Mouse (Mus musculus) urinary bladder, postnatal 14 days (tissue): ENCODE results near the gene Prdx5.

Experiments
- DNase-seq: peaks from one replicate; pipeline ENCODE4 v3.0.0; 2021; ENCODE audit warnings: low spot score

Gene Prdx5

DNA sequence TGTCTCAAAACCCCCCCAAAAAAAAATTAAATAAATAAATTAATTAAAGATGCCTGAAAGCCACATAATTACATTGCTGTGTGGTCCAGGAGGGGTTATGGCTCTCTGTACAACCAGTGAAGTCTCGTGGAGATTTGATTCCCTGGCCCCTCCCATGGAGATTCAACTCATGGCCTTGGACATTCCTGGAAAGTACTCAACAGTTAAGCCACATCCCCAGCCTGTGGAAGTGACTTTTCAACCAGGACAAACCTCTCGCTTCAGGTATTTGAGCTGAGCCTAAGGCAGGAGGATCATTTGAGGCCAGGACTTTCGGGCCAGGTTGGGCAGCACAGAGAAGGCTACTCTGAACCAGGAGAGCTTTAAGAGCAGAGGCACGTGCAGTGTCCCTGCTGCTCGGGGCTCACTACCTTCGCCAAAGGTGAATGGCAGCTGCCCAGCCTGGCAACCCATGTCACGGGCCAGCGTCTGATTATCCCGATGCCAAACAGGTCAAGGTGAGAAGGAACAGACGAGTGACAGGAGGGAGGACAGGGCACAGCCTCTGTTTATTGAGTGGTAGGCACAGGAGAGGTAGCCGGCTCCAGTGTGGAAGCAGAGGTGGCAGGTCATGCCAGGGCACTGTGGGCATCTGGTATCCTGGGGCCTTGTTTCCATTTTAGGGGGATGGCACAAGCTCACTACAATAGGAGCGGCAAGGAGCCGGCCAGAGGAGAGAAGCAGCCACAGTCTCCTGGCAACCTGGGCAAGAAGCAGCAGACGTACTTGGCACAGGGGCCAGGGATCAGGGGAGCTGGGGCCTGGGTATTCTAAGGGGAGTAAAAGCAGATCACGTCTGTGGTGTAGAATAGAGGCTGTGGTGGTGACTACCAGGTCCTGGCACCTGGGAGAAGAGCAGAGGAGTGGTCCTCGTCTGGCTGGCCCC lies 27.9 kb upstream of the Prdx5 start:
- DNase-seq, result no peak

- no peak for DNase-seq
Observed at GRCm38 (mm10) chr19:6936299-6936698, 26.4 kb upstream of the Prdx5 start.

GRCm38 (mm10) chr19:6934195-6934977 lies 24.5 kb upstream of the Prdx5 start, which contains the start of gene Kcnk4:
TSS of gene Kcnk4 (minus strand) at chr19:6934515.
- no peak for DNase-seq

GRCm38 (mm10) chr19:6933436-6934194 lies 23.7 kb upstream of the Prdx5 start:
- peak; percentile 50 for DNase-seq

GRCm38 (mm10) chr19:6933102-6933435 lies 23.2 kb upstream of the Prdx5 start:
- no peak for DNase-seq

- DNase-seq, result no peak
Observed at GRCm38 (mm10) chr19:6932018-6932417, 22.1 kb upstream of the Prdx5 start.

DNA sequence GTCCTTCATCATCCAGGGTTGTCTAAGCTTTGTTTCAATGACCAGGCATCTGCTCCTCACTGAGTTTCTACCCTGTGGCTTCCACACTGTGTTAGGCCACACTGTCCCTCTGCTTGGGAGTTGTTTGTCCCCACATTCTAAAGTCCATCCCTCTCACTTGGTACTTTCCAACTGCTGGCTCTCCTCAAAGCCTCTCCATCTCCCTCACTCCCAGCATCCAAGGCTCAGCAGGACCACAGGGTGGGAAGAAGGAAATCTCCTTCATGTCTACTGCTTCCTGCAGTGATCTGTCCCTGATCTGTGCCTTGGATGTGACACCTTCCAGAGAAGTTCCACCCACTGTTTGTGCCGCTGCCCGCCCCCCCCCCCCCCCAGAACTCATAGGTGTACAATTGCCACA lies 21.1 kb upstream of the Prdx5 start:
- DNase-seq, result no peak

GRCm38 (mm10) chr19:6928080-6928479 lies 18.2 kb upstream of the Prdx5 start:
- DNase-seq, result no peak

- peak; percentile 75 for DNase-seq
Observed at GRCm38 (mm10) chr19:6926559-6927255, 16.8 kb upstream of the Prdx5 start.

- DNase-seq, result no peak
Observed at GRCm38 (mm10) chr19:6925611-6926329, 15.9 kb upstream of the Prdx5 start.

- no peak for DNase-seq
Observed at GRCm38 (mm10) chr19:6925307-6925573, 15.3 kb upstream of the Prdx5 start, which contains the start of gene Catsperz. TSS of gene Catsperz (minus strand) at chr19:6925380.

GRCm38 (mm10) chr19:6924461-6925306 lies 14.8 kb upstream of the Prdx5 start:
- peak; percentile 91 for DNase-seq

DNA sequence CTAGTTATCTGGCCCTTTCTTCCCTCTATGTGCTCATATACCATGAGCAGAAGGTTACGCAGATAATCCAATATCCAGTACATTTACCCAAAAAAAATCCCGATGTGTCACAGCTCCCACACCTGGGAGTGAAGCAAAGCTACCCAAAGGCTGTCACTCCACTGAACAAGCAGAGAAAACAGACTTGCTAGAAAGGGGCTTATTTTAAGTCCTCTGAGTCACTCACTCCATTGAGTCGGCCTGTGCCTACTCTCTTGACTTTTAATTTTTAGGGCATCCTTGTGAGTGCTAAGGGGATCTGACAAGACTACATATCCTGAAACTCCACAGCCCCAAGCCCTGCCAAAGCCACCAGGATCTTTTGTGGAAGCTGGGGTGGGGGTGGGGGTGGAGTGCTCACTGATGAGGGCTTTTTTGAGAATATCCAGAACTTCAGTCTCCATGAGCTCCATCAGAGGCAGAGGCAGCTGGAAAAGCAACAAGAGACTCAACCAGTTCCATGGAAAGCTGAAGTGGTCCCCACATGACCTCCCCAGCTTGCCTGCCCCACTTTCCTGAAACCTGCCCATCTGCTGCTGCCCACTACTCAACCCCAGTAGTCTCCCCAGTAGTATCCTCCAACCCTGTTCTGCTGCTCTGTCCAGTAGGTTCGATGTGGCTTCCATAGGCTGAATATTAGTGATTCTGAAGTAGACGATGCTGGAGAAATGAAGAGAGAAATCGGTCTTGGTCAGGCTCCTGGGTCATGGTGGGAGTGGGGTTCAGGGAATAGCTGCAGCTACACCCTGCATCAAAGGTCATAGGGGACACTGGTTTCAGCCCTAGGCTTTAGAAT lies 13.2 kb upstream of the Prdx5 start:
- no peak for DNase-seq

DNA sequence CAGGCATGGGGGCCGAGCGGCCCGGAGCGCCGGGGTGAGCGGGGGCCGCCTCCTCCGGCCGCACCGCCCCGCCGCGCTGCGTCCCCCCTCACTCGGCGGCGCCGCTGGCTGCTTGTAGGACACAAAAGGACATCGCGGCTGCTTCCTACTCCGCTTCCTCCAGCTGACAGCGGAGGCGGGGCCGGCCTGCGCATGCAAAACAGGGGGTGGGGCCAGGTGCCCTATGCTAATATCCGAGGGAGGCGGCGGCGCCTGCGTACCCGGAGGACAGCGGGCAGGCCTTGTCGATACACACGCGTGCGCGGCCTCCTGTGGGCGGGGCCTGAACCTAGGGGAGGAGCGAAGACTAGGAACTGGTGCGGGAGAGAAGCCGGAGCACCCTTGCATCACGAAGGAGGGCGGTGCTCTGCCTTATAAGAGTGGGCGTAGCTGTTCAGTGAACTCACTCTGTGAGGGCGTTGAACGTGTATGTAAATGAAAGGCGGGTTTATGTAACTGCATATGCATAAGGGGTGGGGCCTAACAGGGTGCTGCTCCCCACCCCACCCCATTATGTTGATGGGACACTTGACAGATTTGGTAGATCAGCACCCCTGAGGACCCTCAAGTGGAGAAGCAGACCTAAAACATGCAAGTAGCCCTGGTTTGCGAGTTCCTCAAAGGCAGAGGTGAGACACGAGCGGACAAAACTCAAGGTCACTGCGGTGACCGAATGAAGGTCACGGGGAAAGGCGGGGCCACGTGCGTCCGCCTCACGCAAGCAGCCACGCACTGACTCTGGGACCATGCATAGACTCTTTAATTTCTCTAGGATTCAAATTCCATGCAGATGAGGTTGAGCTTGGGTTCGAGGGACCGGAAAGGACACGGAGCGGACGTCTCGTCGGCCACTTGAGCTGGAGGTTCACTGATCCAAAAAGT lies 12.0 kb upstream of the Prdx5 start, which contains the start of gene Esrra:
Esrra (minus strand) TSS at position 167 of the 921 bp plus-strand sequence.
- peak; percentile 100 for DNase-seq

- DNase-seq, result peak; percentile 61
Observed at GRCm38 (mm10) chr19:6920741-6921636, 11.1 kb upstream of the Prdx5 start.

DNA sequence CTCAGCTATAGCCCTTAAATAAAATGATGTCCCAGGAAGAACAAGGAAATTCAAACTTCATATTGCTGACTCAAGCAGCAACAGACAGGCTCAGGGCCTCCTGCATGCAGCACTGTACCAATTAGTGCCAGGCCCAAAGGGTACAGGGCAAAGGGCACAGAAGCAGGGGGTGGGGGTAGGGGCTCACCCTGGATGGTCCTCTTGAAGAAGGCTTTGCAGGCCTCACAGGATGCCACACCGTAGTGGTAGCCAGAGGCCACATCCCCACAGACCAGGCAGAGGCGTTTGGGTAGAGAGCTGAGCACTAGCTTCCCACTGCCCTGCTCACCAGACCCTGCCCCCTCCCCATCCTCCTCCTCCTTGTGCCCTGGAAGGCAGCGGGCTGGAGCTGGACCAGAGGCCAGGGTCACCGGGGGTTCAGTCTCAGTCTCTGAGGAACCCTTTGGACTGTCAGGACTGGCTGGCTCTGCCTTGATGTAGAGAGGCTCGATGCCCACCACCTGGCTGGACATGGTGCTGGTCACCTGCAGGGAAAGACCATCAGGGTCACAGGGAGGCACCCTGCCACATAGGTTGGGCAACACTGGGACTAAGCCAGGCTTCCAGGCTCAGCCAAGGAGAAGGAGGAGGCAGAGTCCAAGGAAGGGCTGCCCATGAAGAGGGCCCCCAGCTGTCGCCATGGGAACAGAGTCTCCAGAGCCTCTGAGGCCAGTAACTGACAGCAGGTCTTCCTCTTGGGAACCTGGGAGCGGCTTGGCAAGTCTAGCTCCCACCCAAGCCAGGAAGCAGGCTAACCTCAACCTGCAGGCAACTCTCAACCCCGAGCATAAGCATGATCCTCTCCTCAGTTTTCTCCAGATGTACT lies 10.2 kb upstream of the Prdx5 start:
- DNase-seq, result no peak
